Mouse (Mus musculus) monocyte, adult 59 days (primary cell): Measurements from ENCODE around the gene Cgas. TPM values are rescaled to one million over a fixed set of nuclear protein-coding genes. Genes with fewer than 3 reads are reported as not detected.

Experiments used
- total RNA-seq, 2 experiments: library from RNA; stranded (reverse); gene quantifications; one replicate each; pipeline ENCODE4 v1.2.4; 2023

Cgas gene
- 1 to 10 TPM; 5.6 to 7.4 TPM for total RNA-seq

GRCm38 (mm10) chr9:78442579-78443392 lies at the start of gene Cgas:
Cgas (minus strand) TSS chr9:78443237.

GRCm38 (mm10) chr9:78488890-78489420 lies 45.9 kb upstream of the Cgas start, which contains the start of gene Eef1a1:
Eef1a1 (minus strand) TSS chr9:78489151.

DNA sequence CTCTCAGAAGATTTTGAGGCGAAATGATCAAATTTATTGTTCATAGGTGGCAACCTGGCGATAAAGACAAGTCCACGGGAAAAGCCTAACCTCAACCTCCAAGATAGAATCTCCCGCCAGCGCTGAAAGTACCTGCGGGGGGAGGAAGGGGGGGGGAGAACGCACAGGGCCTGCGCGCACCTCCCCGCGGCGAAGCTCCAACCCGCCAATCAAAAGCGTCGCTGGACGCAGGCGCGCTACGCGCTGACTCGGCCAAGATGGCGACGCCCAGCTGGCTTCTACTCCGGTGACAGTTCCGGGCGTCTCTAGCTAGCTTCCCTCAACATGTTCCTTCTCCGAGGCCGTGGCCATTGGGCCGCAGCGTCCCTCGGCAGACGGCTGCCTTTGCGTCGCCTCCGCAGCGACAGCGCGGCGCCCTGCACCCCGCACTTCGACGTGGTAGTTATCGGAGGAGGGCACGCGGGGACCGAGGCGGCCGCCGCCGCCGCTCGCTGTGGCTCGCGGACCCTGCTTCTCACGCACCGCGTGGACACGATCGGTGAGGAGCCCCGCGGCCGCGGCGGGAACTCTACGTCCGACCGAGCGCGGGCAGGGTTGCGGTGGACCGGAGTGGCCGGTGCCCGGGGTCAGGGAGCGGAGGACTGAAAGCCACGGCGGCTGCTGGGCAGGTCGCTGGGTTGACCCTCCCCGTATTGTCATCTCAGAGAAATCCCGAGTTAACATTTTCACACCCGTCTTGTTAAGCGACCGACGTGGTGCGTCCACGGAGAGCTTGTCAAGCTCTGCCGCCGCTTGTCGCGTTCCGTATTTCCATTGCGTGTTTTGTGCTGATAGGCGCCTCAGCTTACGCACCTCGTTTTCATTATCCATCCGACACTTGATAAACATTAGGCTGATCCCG lies 5.2 kb upstream of the Cgas start, which contains the start of the genes Mto1 and Gm17324:
Gene Mto1 (plus strand): TSS at position 236 of the 901 bp plus-strand sequence.
Gene Gm17324 (minus strand): TSS at position 814 of the 901 bp plus-strand sequence.

DNA sequence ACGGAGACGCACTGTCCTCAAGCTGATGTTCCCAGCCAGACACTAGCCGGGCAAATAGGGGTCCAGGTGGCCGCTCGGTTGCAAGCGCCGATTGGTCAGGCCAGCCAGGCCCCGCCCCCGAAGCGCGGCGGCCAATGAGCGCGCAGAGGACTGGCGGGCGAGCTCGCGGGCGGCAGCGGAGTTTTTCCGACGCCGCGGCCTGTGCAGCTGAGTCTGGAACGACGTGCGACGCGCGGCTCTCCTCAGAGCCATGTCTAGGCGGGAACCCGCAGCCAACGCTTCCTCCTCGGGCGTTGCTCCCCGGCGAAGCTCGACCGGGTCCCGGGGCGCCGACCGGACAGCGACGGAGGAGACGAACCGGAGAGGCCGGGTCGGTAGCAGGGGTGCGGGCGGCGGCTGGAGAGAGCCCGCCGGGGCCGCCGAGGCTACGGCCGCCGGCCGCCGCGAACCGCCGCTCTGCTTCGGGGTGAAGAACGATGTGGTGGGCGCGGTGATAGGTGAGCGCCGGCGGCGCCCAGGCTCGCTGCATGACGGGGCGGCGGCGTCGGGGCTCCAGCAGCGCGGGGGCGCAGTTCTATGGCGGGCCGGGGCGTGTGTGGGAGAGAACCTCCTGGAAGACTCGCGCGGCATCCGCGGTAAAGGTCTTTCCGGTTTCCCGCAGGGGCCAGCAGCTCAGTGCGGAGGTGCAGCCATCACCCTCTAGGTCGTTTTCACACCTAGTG lies 47.2 kb downstream of the Cgas start, which contains the start of gene Ddx43:
Gene Ddx43 (plus strand): TSS at position 148 of the 722 bp plus-strand sequence.

Other genes with a start within 250 kb of the Cgas start
- not detected for gene Gsta1, start 212.6 kb downstream of the Cgas start, total RNA-seq
- not detected for gene Gm3776, start 186.1 kb downstream of the Cgas start, total RNA-seq
- not detected for gene Gm10639, start 153.3 kb downstream of the Cgas start, total RNA-seq
- not detected for gene Omt2a, start 128.4 kb downstream of the Cgas start, total RNA-seq
- gene Omt2b, start 115.6 kb downstream of the Cgas start, total RNA-seq: not detected
- gene Gsta2, start 87.4 kb downstream of the Cgas start, total RNA-seq: not detected
- not detected for gene Dppa5a, start 75.1 kb downstream of the Cgas start, total RNA-seq
- not detected for gene Ooep, start 64.5 kb downstream of the Cgas start, total RNA-seq
- not detected for gene Ddx43, start 47.5 kb downstream of the Cgas start, total RNA-seq
- gene Mto1, start 5.0 kb upstream of the Cgas start, total RNA-seq: 10 to 100 TPM; 20.4 to 24.2 TPM
- not detected for gene Gm17324, start 5.5 kb upstream of the Cgas start, total RNA-seq
- 1,000 to 10,000 TPM; 7,015 to 7,618 TPM for gene Eef1a1, start 45.9 kb upstream of the Cgas start, total RNA-seq
- gene Slc17a5, start 144.8 kb upstream of the Cgas start, total RNA-seq: 10 to 100 TPM; 11.8 to 13.2 TPM
- under 1 TPM; 0.24 TPM for gene Cd109, start 172.3 kb upstream of the Cgas start, total RNA-seq